Mouse (Mus musculus) heart, embryonic 10.5 days (tissue): ENCODE measurements around the gene Lrrc49. TPM values are rescaled to one million over a fixed set of nuclear protein-coding genes. Genes with fewer than 3 reads are reported as not detected.

Source experiments
- DNase-seq: peaks from one replicate; pipeline ENCODE4 v3.0.0-alpha.2; 2017; ENCODE audit warnings: low spot score
- H3K27ac ChIP-seq: fragments of 300-500 bp; sonication (generic); 2 replicates; pipeline ENCODE4 v1.5.1; 2016; ENCODE audit warnings: mild to moderate bottlenecking
- H3K27me3 ChIP-seq: fragments of 300-500 bp; sonication (generic); 2 replicates; pipeline ENCODE4 v1.6.1; 2016; ENCODE audit warnings: mild to moderate bottlenecking; ENCODE audit not compliant: poor library complexity, insufficient read depth, severe bottlenecking
- H3K36me3 ChIP-seq: fragments of 300-500 bp; sonication (generic); 2 replicates; pipeline ENCODE4 v1.6.1; 2016; ENCODE audit warnings: mild to moderate bottlenecking, moderate library complexity
- H3K4me1 ChIP-seq: fragments of 300-500 bp; sonication (generic); 2 replicates; pipeline ENCODE4 v1.6.1; 2016; ENCODE audit warnings: mild to moderate bottlenecking
- H3K4me3 ChIP-seq: fragments of 300-500 bp; sonication (generic); 2 replicates; pipeline ENCODE4 v1.5.1; 2016; ENCODE audit warnings: mild to moderate bottlenecking, moderate library complexity
- H3K9me3 ChIP-seq: fragments of 300-500 bp; sonication (generic); 2 replicates; pipeline ENCODE4 v1.6.1; 2016; ENCODE audit warnings: mild to moderate bottlenecking, moderate library complexity
- WGBS: fragments of 180-500 bp; shearing (Covaris S2); methylation state at CpG from one replicate; pipeline ENCODE4 v1.1.7; 2016; 5-methylcytosine and 5-hydroxymethylcytosine counted together
- polyA plus RNA-seq: library from polyadenylated mRNA; unstranded; fragments of >200 nt; fragmentation: Nextera tagmentation; extraction: Ambion mirVana; gene quantifications from 2 replicates; pipeline ENCODE4 v1.2.1, GENCODE M21; 2016

The Lrrc49 gene
- polyA plus RNA-seq, 1 experiment from 2014 or later, result 12.4 TPM

GRCm38 (mm10) chr9:60665535-60665934 is 22.4 kb downstream of the Lrrc49 start:
- Histone ChIP-seq H3K4me3 (no peak overlapping the region), H3K9me3 (no peaks in the 10 kb centered on the region), H3K27ac (no peak overlapping the region), H3K27me3 (no peaks in the 10 kb centered on the region), H3K4me1 (no peaks in the 10 kb centered on the region), H3K36me3 (peaks cover 18% of the 10 kb centered on the region; the same call in 1 of the 2 replicates)
- 88% methylated on average over 3 of the region's 3 CpGs for WGBS
- no peak for DNase-seq

DNA sequence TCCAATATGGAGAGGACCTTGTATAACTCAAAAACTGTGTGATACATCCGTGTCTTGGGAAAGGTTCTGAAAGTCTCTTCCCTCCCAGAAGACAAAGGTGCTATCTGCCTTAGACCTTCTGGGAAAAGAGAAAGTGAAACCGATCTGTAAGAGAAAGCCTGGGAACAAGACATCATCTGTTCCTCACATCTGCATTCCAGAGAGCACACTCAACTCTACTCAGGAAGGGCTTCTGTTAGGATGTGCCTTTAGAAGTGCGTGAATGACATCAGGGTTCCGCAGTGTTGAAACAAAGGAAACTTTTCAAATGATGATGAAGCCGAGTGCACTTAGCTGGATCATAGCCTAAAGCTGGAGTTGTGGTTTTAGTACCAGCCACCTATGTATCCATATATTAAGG is 23.1 kb downstream of the Lrrc49 start:
- H3K9me3 ChIP-seq, result no peaks in the 10 kb centered on the region
- no peak for DNase-seq
- no peaks in the 10 kb centered on the region for H3K4me1 ChIP-seq
- H3K4me3 ChIP-seq, result no peak overlapping the region
- H3K27me3 ChIP-seq, result no peaks in the 10 kb centered on the region
- H3K36me3 ChIP-seq, result peaks cover 18% of the 10 kb centered on the region; the same call in 1 of the 2 replicates
- WGBS, result 74% methylated on average over 5 of the region's 5 CpGs
- no peak overlapping the region for H3K27ac ChIP-seq

- H3K4me3 ChIP-seq, result no peak overlapping the region
- no peaks in the 10 kb centered on the region for H3K27me3 ChIP-seq
- no peaks in the 10 kb centered on the region for H3K4me1 ChIP-seq
- H3K9me3 ChIP-seq, result no peaks in the 10 kb centered on the region
- peaks cover 18% of the 10 kb centered on the region; the same call in 1 of the 2 replicates for H3K36me3 ChIP-seq
- no peak for DNase-seq
- no peak overlapping the region for H3K27ac ChIP-seq
- WGBS, result 93% methylated on average over 12 of the region's 12 CpGs
These were observed 23.6 kb downstream of the Lrrc49 start for GRCm38 (mm10) chr9:60664385-60664784.

DNA sequence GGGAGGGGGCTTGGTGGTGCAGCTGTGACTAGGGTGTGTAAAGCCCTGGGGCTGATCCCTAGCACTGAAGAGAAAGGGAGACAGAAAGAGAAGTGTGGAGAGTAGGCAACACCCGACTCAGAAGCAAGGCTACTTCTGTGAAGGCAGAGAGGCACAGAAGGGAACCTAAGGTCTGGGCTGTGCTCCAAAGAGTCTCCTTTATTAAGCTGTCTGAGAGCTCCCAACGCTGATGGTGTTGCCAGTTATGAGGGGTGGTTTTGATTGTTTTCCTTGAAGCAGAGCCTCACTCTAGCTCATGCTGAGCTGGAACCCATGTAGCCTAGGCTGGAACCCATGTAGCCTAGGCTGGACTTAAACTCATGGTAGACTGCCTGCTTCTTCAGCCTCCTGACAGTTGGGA is 25.0 kb downstream of the Lrrc49 start:
- no peaks in the 10 kb centered on the region for H3K4me1 ChIP-seq
- no peak overlapping the region for H3K4me3 ChIP-seq
- WGBS, result 78% methylated on average over 2 of the region's 2 CpGs
- no peaks in the 10 kb centered on the region for H3K9me3 ChIP-seq
- H3K36me3 ChIP-seq, result peaks cover 12% of the 10 kb centered on the region; the same call in 1 of the 2 replicates
- no peak overlapping the region for H3K27ac ChIP-seq
- DNase-seq, result no peak
- H3K27me3 ChIP-seq, result no peaks in the 10 kb centered on the region

GRCm38 (mm10) chr9:60653582-60653981 is 34.4 kb downstream of the Lrrc49 start:
- Histone ChIP-seq H3K4me3 (no peak overlapping the region), H3K9me3 (no peaks in the 10 kb centered on the region), H3K27ac (no peak overlapping the region), H3K27me3 (no peaks in the 10 kb centered on the region; the same call in 1 of the 2 replicates), H3K36me3 (no peaks in the 10 kb centered on the region), H3K4me1 (peaks cover 3% of the 10 kb centered on the region; the same call in 1 of the 2 replicates)
- DNase-seq, result no peak

DNA sequence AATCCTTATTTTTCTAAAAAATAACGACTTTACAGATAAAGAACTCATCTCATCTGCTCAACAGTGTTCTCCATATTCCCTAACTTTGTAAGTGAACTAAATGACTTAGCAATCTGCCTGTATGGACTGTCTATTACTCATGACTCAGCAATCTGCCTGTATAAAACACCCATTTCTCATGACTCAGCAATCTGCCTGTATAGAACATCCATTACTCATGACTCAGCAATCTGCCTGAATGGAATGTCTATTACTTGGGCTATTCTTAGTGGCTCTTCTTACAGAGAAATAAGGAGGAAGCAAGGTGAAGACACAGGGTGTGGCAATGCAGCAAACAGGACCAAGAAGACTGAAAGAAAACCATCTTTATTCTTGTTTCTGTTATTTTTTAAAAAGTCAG is 34.8 kb downstream of the Lrrc49 start:
- Histone ChIP-seq H3K4me3 (no peak overlapping the region), H3K36me3 (no peaks in the 10 kb centered on the region), H3K4me1 (peaks cover 3% of the 10 kb centered on the region; the same call in 1 of the 2 replicates), H3K9me3 (no peaks in the 10 kb centered on the region), H3K27ac (no peak overlapping the region), H3K27me3 (no peaks in the 10 kb centered on the region; the same call in 1 of the 2 replicates)
- 82% methylated on average over 1 of the region's 1 CpGs for WGBS
- DNase-seq, result no peak

DNA sequence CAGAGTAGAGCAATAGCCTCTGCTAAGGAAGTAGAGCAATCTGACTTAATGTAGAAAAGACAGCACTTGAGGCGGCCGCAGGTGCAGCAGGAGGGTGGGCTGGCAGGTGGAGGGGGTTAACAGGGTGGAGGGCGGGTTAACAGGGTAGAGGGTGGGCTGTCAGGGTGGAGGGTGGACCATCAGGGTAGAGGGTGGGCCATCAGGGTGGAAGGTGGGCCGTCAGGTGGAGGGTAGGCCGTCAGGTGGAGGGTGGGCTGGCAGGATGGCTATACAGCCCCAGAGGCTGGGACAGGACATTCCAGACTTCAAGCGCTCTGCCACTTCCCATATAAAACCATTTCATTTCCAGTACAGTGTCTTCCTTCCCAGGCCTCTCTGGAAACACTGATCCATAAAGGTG is 37.7 kb downstream of the Lrrc49 start:
- Histone ChIP-seq H3K36me3 (no peaks in the 10 kb centered on the region), H3K27ac (no peak overlapping the region), H3K27me3 (no peaks in the 10 kb centered on the region; the same call in 1 of the 2 replicates), H3K9me3 (no peaks in the 10 kb centered on the region), H3K4me3 (no peak overlapping the region), H3K4me1 (peaks cover 3% of the 10 kb centered on the region; the same call in 1 of the 2 replicates)
- 84% methylated on average over 6 of the region's 6 CpGs for WGBS
- no peak for DNase-seq

- Histone ChIP-seq H3K36me3 (no peaks in the 10 kb centered on the region), H3K9me3 (no peaks in the 10 kb centered on the region), H3K4me1 (peaks cover 3% of the 10 kb centered on the region; the same call in 1 of the 2 replicates), H3K27ac (no peak overlapping the region), H3K27me3 (no peaks in the 10 kb centered on the region; the same call in 1 of the 2 replicates), H3K4me3 (no peak overlapping the region)
- DNase-seq, result no peak
- 60% methylated on average over 18 of the region's 18 CpGs for WGBS
These were observed 38.7 kb downstream of the Lrrc49 start for GRCm38 (mm10) chr9:60648981-60649975.

DNA sequence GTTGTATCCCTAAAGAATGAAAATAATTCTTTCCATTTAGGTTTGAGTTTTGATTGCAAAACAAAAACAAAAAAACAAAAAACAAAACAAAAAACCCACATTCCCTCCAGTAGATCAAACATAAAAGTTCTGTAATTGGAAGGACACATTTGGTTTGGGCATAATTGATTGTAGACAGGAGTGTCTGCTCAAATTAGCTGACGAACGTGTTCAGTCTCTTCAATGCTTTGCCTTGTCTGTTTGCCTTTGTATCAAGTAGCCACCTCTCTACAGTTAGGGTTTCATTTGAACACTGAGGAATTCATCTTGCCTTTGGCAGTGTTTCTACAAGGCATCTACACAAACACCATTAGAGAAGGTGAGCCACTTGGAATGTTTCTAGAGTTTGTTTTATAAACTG is 54.4 kb downstream of the Lrrc49 start:
- 70% methylated on average over 2 of the region's 2 CpGs for WGBS
- no peak for DNase-seq
- no peaks in the 10 kb centered on the region for H3K36me3 ChIP-seq
- H3K9me3 ChIP-seq, result no peaks in the 10 kb centered on the region
- H3K4me1 ChIP-seq, result peaks cover 16% of the 10 kb centered on the region
- H3K27me3 ChIP-seq, result no peaks in the 10 kb centered on the region
- no peak overlapping the region for H3K27ac ChIP-seq
- no peak overlapping the region for H3K4me3 ChIP-seq

- no peaks in the 10 kb centered on the region for H3K36me3 ChIP-seq
- no peaks in the 10 kb centered on the region for H3K27me3 ChIP-seq
- peak overlapping the region; percentile 53 for H3K27ac ChIP-seq
- H3K9me3 ChIP-seq, result no peaks in the 10 kb centered on the region
- DNase-seq, result no peak
- 67% methylated on average over 7 of the region's 7 CpGs for WGBS
- no peak overlapping the region for H3K4me3 ChIP-seq
- peaks cover 35% of the 10 kb centered on the region for H3K4me1 ChIP-seq
These were observed 61.6 kb downstream of the Lrrc49 start for GRCm38 (mm10) chr9:60626311-60626791.

GRCm38 (mm10) chr9:60625895-60626294 is 62.1 kb downstream of the Lrrc49 start:
- Histone ChIP-seq H3K9me3 (no peaks in the 10 kb centered on the region), H3K4me3 (no peak overlapping the region), H3K27ac (no peak overlapping the region), H3K4me1 (peaks cover 31% of the 10 kb centered on the region), H3K27me3 (no peaks in the 10 kb centered on the region), H3K36me3 (no peaks in the 10 kb centered on the region)
- no peak for DNase-seq
- WGBS, result 57% methylated on average over 1 of the region's 2 CpGs

DNA sequence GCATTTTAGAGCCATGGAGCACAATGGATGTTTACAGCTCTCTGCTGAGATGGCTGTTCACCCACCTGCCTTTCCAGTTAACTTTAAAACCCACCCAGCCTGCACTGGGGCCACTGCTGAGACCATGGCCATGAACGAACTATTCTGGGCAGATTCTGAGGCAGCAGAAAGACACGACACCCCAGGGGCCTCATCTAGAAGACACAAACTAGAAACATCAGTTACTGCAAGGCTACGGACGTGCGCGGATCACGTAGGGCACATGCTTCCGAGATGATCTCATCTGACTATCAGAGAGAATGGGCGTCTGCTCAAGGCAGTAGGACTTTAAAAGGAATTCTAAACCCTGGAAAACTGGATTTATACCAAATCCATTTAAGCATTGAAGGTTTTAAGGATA is 71.0 kb downstream of the Lrrc49 start:
- 36% methylated on average over 9 of the region's 9 CpGs for WGBS
- DNase-seq, result no peak
- Histone ChIP-seq H3K27me3 (no peaks in the 10 kb centered on the region), H3K9me3 (no peaks in the 10 kb centered on the region), H3K36me3 (no peaks in the 10 kb centered on the region), H3K4me3 (no peak overlapping the region), H3K4me1 (peaks cover 6% of the 10 kb centered on the region; the same call in 1 of the 2 replicates), H3K27ac (peak overlapping the region; percentile 80)

DNA sequence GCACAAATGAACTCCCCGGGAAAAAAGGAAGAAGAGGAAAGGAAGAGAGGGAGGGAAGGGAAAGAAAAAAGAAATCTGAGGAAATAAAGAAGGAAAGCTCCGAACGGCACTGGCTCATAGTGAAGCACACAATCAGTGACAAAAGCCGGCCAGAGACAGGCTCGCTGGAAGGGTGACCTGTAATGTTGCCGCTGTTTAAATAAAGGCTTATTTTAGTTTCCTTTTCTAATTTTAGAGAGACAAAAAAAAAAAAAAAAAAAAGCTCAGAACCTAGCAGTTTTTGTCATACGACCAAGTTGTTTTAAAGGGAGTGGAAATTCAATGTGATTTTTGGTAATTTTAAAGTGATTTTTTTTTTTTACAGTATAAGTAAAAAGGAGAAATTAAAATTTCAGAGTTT is 71.6 kb downstream of the Lrrc49 start:
- H3K4me3 ChIP-seq, result no peak overlapping the region
- WGBS, result 73% methylated on average over 7 of the region's 7 CpGs
- no peaks in the 10 kb centered on the region for H3K36me3 ChIP-seq
- no peaks in the 10 kb centered on the region for H3K9me3 ChIP-seq
- H3K27ac ChIP-seq, result no peak overlapping the region
- DNase-seq, result no peak
- 0 out of 2 replicates have a peak, but pooled peaks cover 5% of the 10 kb centered on the region for H3K4me1 ChIP-seq
- no peaks in the 10 kb centered on the region for H3K27me3 ChIP-seq
